Mouse (Mus musculus) lung, postnatal 25 days (tissue): ENCODE measurements around the gene Fis1.
"Not testable (repeated sequence)": the region's sequence is repeated elsewhere in the genome, so short reads cannot be mapped to it uniquely, and the experiment has no call there.

ENCODE experiments used
- DNase-seq: peaks from one replicate; pipeline ENCODE4 v3.0.0; 2022; ENCODE audit warnings: low spot score

Fis1 gene

GRCm38 (mm10) chr5:136940845-136941560 lies 12.1 kb upstream of the Fis1 start:
- no peak for DNase-seq

DNA sequence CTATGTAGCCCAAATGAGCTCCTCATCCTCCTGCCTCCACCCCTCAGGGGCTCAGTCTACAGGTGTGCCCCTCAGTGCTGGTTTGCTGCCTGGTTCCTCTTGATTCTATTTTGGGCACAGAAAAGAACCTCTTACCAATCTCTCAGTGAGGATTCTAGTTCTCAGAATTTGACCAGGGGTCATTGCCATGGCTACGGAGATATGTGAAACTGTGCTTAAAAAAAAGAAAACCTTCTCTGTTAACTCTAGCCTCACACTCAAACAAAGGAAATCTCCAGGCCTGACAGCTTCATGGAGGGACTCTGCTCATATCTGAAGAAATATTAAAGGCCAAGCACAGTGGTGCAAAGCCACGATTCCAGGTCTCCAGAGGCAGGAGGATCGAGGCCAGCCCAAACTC lies 10.3 kb upstream of the Fis1 start:
- DNase-seq = no peak

DNA sequence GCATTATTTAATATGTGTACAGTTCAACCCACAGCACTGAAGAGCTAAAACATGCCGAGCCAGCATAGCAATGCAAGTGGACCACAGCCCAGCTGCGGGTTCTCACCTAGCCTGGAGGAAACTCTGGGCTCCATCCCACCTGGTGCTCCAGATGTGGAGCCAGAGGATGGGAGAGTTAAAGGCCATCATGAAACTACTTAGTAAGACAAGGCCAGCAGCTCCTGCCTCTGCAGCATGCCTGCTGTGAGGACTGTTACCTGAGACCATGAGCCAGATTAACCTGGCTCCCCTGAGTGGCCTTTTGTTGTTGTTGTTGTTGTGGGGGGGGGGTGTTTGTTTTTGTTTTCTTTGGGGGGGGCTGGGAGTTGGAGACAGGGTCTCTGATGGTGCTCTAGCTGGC lies 9.7 kb upstream of the Fis1 start:
- no peak for DNase-seq

DNA sequence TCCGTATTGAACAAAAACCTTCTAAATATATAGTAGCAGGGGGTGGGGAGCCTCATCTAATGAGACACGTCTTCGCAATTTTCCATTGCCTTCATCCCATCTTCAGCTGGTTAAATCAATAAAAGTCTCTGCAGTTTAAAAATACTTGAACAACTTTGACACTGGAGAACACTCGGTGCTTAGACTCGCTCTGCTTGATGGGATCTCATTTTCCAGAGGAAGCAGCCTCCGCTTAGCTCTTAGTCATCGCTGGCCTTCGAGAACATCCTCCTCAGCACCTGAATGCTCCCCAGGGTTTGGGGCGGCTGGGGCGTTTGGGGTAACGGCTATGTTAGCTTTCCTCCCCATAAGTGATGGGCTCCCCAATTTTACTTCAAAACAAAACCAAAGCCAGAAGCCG lies 8.0 kb upstream of the Fis1 start:
- no peak for DNase-seq

- DNase-seq = no peak
Measured at GRCm38 (mm10) chr5:136947874-136948273, 5.2 kb upstream of the Fis1 start.

DNA sequence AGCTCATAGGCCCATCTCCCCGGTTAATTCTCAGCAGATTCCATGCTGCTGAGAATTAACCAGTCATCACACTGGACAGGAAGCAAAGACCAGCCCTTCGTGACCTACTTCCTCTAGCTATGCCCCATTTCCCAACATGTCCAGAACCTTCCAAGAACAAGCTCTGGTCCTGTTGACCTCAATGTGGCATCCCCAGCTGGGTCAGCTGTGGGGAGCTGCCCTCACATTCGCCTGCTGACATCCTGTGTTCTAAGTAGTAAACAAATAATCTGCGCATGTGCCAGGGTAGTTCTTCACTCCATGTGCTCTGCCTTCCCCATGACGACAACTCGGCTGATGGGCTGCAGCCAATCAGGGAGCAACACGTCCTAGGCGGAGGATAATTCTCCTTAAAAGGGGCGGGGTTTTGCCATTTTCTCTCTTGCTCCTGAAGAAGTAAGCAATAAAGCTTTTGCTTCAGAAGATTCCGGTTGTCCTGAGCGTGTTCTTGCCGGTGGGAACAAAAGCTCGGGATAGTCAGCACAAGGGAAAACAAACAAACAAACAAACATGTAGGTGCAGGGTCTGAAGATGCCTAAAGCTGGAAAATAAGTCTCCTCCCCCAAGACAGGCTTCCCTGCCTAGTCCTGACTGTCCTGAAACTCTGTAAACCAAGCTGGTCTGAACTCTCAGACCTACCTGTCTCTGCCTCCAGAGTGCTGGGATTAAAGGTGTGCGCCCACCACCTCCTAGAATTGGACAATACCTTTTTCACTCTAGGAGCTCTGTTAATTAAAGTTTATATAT lies 3.3 kb upstream of the Fis1 start:
- not testable (repeated sequence) for DNase-seq

GRCm38 (mm10) chr5:136950521-136950920 lies 2.6 kb upstream of the Fis1 start:
- DNase-seq = no peak

DNA sequence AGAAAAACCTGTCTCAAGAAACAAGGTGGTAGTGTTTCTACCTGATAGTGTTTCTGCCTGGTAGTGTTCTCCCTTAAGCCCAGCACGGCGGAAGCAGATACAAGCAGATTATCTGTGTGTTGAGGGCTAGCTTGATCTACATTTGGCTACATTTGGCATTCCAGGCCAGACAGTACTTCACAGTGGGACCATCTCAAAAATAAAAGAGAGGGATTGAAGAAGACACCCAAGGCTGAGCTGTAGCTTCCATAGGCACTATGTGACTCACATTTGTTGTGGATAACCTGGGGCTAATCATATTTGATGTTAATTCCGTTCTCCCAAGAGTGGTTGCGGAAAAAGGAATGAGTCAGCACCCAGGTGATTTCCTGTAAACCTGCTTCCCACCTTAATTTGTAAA lies 922 bp upstream of the Fis1 start:
- no peak for DNase-seq

GRCm38 (mm10) chr5:136953440-136953951 lies 421 bp downstream of the Fis1 start:
- peak; percentile 72 for DNase-seq

DNA sequence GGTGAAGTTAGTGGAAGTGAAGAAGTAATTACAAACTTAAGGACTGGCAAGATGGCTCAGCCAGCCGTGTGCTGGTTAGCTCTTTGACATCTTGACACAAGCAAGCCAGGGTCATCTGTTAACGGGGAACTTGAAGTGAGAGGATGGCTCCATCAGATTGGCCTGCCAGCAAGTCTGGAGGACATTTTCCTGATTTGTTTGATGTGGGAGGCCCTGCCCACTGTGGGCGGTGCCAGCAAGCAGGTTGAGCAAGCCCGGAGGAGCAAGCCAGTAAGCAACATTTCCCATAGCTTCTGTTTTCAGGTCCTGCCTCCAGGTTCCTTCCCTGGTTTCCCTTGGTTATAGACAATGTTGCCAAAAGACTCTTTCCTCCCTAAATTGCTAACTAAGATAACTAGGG lies 2.5 kb downstream of the Fis1 start:
- no peak for DNase-seq

- DNase-seq = peak; percentile 31
Measured at GRCm38 (mm10) chr5:136957250-136957649, 4.2 kb downstream of the Fis1 start.

DNA sequence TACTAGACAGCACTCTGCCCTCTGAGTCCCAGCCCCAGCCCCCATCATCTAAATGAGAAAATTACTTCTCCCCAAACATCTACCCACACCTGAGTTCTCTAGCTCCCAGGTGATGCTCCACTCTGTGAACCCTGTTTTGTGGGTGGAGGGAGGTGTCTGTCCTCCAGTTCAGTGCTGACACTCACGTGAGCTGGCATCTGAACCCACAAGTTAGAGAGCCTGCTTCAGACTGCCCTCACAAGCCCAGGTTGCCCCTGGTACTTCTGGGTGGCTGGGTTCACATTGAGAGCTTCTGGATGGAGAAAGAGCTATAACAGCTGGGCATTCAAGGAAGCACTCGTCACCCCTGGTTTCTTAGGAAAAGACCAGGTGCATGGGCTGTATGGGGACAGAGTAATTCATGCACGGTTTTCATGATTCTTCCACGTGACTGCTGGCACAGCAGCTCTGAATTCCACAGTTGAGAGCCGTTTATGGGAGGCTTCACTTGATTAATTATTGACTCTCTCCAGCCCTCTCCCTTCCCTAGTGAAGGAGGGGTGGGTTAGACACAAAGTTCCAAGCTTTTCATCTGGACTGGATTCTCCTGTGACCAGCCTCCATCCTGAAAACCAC lies 6.0 kb downstream of the Fis1 start:
- peak; percentile 52 for DNase-seq

DNA sequence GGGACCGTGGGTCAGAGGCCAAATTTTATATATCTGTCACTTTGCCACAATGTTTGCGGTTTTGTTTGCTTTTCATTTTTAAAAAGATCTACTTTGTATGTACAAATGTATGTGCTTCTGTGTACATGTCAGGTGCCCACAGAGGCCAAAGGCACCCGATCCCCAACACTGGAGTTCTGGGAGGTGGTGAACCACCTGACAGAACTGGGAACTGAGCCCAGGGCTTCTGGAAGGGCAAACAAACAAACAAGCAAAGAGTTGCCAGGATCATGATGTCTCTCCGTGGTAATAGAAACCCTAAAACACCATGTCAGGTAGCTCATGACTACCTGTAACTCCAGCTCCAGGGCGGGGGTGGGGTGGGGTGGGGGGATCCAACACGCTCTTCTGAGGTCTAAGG lies 7.0 kb downstream of the Fis1 start:
- DNase-seq = no peak

GRCm38 (mm10) chr5:136961334-136961982 lies 8.4 kb downstream of the Fis1 start:
- no peak for DNase-seq

GRCm38 (mm10) chr5:136961983-136962461 lies 8.9 kb downstream of the Fis1 start:
- DNase-seq = peak; percentile 93

DNA sequence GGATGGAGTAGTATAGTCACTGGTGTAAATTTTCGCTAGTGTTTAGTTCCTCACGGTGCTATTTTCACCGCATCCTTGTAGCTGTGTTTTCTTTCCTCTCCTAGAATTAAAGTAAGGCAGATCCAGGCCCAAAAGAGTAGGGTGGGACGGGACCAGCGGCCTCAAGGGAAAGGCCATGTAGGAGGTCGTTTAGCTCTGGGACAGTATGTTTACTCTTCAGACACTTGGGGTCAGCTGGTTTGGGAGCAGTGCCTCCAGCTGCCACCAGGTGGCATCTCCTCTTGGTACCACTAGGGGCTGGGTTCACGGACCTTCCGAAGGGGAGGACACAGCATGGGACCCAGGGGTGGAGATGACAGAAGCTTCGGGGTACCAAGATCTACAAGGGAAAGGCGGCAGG lies 9.4 kb downstream of the Fis1 start:
- DNase-seq = peak; percentile 89

DNA sequence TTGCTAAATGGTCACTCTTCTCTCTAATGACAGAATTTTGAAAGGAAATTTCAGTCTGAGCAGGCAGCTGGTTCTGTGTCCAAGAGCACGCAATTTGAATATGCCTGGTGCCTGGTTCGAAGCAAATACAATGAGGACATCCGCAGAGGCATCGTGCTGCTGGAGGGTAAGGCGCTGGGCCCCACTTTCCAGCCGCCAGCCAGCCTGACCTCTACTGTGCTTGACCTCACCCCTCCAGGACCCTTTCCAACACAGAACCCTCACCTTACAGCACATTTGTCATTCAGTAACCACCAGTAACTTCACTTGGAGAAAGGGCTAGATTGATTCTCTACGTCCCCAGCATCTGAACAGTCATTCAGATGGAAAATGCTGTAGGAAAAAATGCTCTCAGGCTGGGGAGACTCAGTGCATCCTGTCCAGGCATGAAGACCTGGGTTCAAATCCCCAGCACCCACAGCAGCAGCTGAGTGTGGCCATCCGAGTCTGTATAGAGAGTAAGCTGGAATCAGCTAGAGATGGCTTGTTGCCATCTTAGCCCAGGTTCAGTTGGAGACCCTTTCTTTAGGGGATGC lies 10.0 kb downstream of the Fis1 start:
- no peak for DNase-seq

- DNase-seq = no peak
Measured at GRCm38 (mm10) chr5:136965210-136965609, 12.1 kb downstream of the Fis1 start.

GRCm38 (mm10) chr5:136965686-136966085 lies 12.6 kb downstream of the Fis1 start:
- DNase-seq = no peak

GRCm38 (mm10) chr5:136966331-136966730 lies 13.3 kb downstream of the Fis1 start, which contains the start of gene Cldn15:
Gene Cldn15 (plus strand): TSS chr5:136966616.
- peak; percentile 63 for DNase-seq

DNA sequence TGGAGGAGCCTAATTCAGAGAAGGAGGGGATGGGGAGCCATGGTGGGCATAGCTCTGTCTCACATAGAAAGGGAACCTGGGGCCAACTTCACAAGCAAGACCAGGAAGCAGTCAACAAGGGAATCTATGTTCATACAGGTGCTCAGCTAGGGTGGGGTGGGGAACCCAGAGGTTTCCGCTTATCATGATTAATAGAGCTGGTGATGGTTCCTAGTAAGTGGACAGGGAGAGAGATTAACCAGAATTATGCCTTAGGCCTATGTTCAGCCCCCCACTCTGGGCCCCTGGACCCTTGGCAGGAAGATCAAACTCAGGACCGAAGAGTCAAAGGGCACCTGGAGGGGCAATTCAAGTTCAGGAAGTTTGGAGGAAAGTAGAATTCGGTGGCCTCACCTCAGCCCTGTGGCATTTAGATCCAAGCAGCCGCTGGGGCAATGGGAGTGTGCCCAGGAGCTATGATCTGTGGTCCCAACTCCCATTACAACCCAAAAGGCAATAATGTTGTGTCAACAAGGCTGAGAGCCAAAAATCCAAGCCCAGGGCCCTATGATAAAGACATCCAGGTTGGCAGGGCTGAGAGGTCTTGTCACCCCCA lies 13.9 kb downstream of the Fis1 start:
- DNase-seq = no peak
